In the genomic region with DNA sequence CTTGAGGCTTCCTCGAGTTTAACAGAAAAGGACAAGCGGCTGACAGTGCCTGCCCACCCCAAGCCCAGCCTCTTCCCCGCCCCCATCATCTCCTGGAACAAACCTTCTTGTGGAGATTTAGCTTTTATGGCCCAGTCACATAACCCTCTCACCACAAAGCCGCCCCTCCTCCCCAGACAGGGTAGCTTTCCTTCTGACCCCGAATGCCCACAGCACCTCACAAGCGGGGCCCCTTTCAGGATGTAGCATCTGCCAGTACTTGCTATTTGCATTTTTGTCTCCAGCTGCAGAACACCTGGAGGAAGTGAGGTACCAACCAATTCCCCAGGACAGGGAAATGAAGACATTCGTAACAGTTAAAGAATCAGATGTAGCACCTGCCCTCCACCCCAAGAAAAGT, we compare ENCODE assay signal across 13 mouse cellular contexts.
DNase-seq lines count a peak whose midpoint lies in the region; ATAC-seq and TF ChIP-seq lines count a peak whose summit lies in the region.
"Had no signal": no experiment of that assay in that cellular context is flagged by ENCODE, and none has a peak within 500 bp of the region (broad histone marks: within the 10 kb centered on the region; RNA-seq: fewer than 3 reads in every experiment).

No protein-coding gene starts in this region.

- peak; percentile 15 for TF ChIP-seq RAD21 in CH12.LX (IDR thresholded peaks at IDR 0.05; ENCODE audit: low read depth, low read length)

- TF ChIP-seq POLR2A in CH12.LX (IDR thresholded peaks at IDR 0.05; ENCODE audit: low read depth, low read length), result peak; percentile 64; the same call in 1 of the 2 replicates

- in situ Hi-C loops in CH12.LX (cut with MboI; ENCODE audit: low pct_ligation_motif_present, low pct_unique_long_range_greater_than_20kb, low sequenced_read_pairs), result loop anchor here (5.0 kb wide), 2 partner anchors 35 to 85 kb away; partner anchors contain the start of gene Atl2

- no peaks in the 10 kb centered on the region for H3K9me3 ChIP-seq in hindbrain, embryonic 10.5 days
- H3K9me3 ChIP-seq in hindbrain, embryonic 16.5 days (ENCODE audit: control insufficient read depth, low read length), result no peaks in the 10 kb centered on the region
- peaks cover 20% of the 10 kb centered on the region for H3K9me3 ChIP-seq in CH12.LX (replicated peaks; ENCODE audit: low read length)
- H3K9me3 ChIP-seq: stomach, embryonic 15.5 days had no signal

- TF ChIP-seq EP300 in CH12.LX (IDR thresholded peaks at IDR 0.05; ENCODE audit: low read length), result peak; percentile 97

- H3K9ac ChIP-seq in hindbrain, embryonic 16.5 days (ENCODE audit: low read depth, low read length), result no peak overlapping the region
- H3K9ac ChIP-seq in CH12.LX (ENCODE audit: insufficient read depth, low read depth), result peak overlapping the region; percentile 49
- H3K9ac ChIP-seq: stomach, embryonic 15.5 days had no signal

- no peak for DNase-seq in hindbrain, embryonic 10.5 days (ENCODE audit: low spot score)
- DNase-seq in CH12.LX (ENCODE audit: extremely low read depth), result peak; percentile 94
- DNase-seq in splenic B cell, adult 2 months (ENCODE audit: low read depth, low spot score), result peak; percentile 65
- no peak for DNase-seq in ovary, adult 18-20 months (ENCODE audit: low spot score)
- DNase-seq in right cerebral cortex, postnatal 14 days, result no peak
- no peak for DNase-seq in heart, postnatal 36 days
- DNase-seq: adrenal gland, postnatal 10 days; cerebellum, adult 9-10 months; kidney, adult 2 months; lung, postnatal 36 days had no signal

- H3K36me3 ChIP-seq in hindbrain, embryonic 10.5 days, result no peaks in the 10 kb centered on the region
- no peaks in the 10 kb centered on the region for H3K36me3 ChIP-seq in hindbrain, embryonic 16.5 days (ENCODE audit: control insufficient read depth, insufficient read depth, low read length)
- H3K36me3 ChIP-seq in CH12.LX (replicated peaks in 1 of 2; ENCODE audit: control insufficient read depth in 1 of 2, insufficient read depth in 1 of 2, low read length in 1 of 2), result no peaks in the 10 kb centered on the region
- H3K36me3 ChIP-seq in splenic B cell, adult 2 months (ENCODE audit: control insufficient read depth, insufficient read depth, low read length, poor library complexity, severe bottlenecking), result no peaks in the 10 kb centered on the region
- H3K36me3 ChIP-seq: stomach, embryonic 15.5 days had no signal

- dilution Hi-C loops in CH12.LX (cut with MboI; ENCODE audit: extremely low pct_ligation_motif_present, extremely low pct_unique_long_range_greater_than_20kb, low sequenced_read_pairs), result no loop called here

- no peak for ATAC-seq in hindbrain, embryonic 16.5 days
- peak; percentile 36 to 50; a peak in 2 of 4 replicates for ATAC-seq in hematopoietic stem cell, adult 5-6 weeks (replicated peaks in 1 of 2; ENCODE audit: insufficient read depth in 1 of 2, low FRiP score in 2 of 2, low TSS enrichment in 1 of 2, low read depth in 1 of 2, poor library complexity in 2 of 2, severe bottlenecking in 2 of 2)

- H3K4me3 ChIP-seq in hindbrain, embryonic 10.5 days, result no peak overlapping the region
- no peak overlapping the region for H3K4me3 ChIP-seq in hindbrain, embryonic 16.5 days (ENCODE audit: low read length)
- peak overlapping the region; percentile 24 to 51 (median 36) for H3K4me3 ChIP-seq in CH12.LX (replicated peaks in 1 of 3; ENCODE audit: low read depth in 2 of 3, low read length in 2 of 3, poor library complexity in 1 of 3)
- H3K4me3 ChIP-seq: stomach, embryonic 15.5 days had no signal

- no peak for TF ChIP-seq CTCF in CH12.LX (conservative IDR thresholded peaks at IDR 0.05 in 1 of 2, IDR thresholded peaks at IDR 0.05 in 1 of 2; ENCODE audit: low read depth in 2 of 2, low read length in 2 of 2)

- H3K27ac ChIP-seq in hindbrain, embryonic 10.5 days, result peak overlapping the region; percentile 57
- H3K27ac ChIP-seq in hindbrain, embryonic 16.5 days (ENCODE audit: low read depth, low read length), result no peak overlapping the region
- H3K27ac ChIP-seq in CH12.LX (ENCODE audit: insufficient read depth, low read depth), result peak overlapping the region; percentile 95
- H3K27ac ChIP-seq: stomach, embryonic 15.5 days had no signal

- WGBS in hindbrain, embryonic 10.5 days, result 32% methylated on average over 7 of the region's 7 CpGs
- WGBS in hindbrain, embryonic 16.5 days, result 36% methylated on average over 7 of the region's 7 CpGs

- H3K4me1 ChIP-seq in hindbrain, embryonic 10.5 days (replicated peaks), result peaks cover 25% of the 10 kb centered on the region
- H3K4me1 ChIP-seq in hindbrain, embryonic 16.5 days (ENCODE audit: control insufficient read depth, insufficient read depth, low read depth, low read length), result no peaks in the 10 kb centered on the region
- H3K4me1 ChIP-seq in CH12.LX (ENCODE audit: control insufficient read depth in 1 of 2, insufficient read depth in 2 of 2), result peaks cover 8 to 44% of the 10 kb centered on the region in 2 experiments

- 0 out of 2 replicates have a peak, but pooled peaks cover 4% of the 10 kb centered on the region for H3K27me3 ChIP-seq in hindbrain, embryonic 10.5 days (ENCODE audit: insufficient read depth, poor library complexity, severe bottlenecking)
- H3K27me3 ChIP-seq in hindbrain, embryonic 16.5 days (replicated peaks; ENCODE audit: control insufficient read depth, insufficient read depth, low read length), result no peaks in the 10 kb centered on the region
- H3K27me3 ChIP-seq in CH12.LX (replicated peaks), result no peaks in the 10 kb centered on the region
- no peaks in the 10 kb centered on the region for H3K27me3 ChIP-seq in splenic B cell, adult 2 months (ENCODE audit: control insufficient read depth, insufficient read depth, low read length, poor library complexity, severe bottlenecking)
- H3K27me3 ChIP-seq: stomach, embryonic 15.5 days had no signal

- no peak overlapping the region for H3K4me2 ChIP-seq in hindbrain, embryonic 16.5 days (ENCODE audit: low read length)
- peak overlapping the region; percentile 26 for H3K4me2 ChIP-seq in CH12.LX (ENCODE audit: insufficient read depth, low read depth, poor library complexity, severe bottlenecking)
- H3K4me2 ChIP-seq: stomach, embryonic 15.5 days had no signal

- no peaks in the 10 kb centered on the region for H3K79me2 ChIP-seq in CH12.LX (replicated peaks; ENCODE audit: control insufficient read depth, extremely low read depth, insufficient read depth, poor library complexity, severe bottlenecking)

- intact Hi-C loops in heart, postnatal 36 days (cut with DNase I), result no loop called here

TF ChIP-seq in CH12.LX, 34 proteins besides CTCF, POLR2A, EP300 and RAD21 (continues in another document):
- TF ChIP-seq JUND (conservative IDR thresholded peaks at IDR 0.05; ENCODE audit: low read depth, low read length) (no peak), USF2 (conservative IDR thresholded peaks at IDR 0.05; ENCODE audit: low read depth, low read length) (no peak), E2F4 (IDR thresholded peaks at IDR 0.05; ENCODE audit: insufficient replicate concordance, low read depth, low read length) (no peak), JUN (IDR thresholded peaks at IDR 0.05; ENCODE audit: insufficient read depth, low read depth, low read length) (no peak), PAX5 (IDR thresholded peaks at IDR 0.05; ENCODE audit: low read length) (no peak), MXI1 (IDR thresholded peaks at IDR 0.05; ENCODE audit: low read depth, low read length) (no peak), MAFK (IDR thresholded peaks at IDR 0.05; ENCODE audit: insufficient replicate concordance, low read length) (peak; percentile 60; the same call in 1 of the 2 replicates), RCOR1 (conservative IDR thresholded peaks at IDR 0.05; ENCODE audit: low read depth, low read length) (0 out of 2 replicates have a peak, but pooled peaks have one; percentile 65), SIN3A (IDR thresholded peaks at IDR 0.05; ENCODE audit: low read length) (peak; percentile 21; the same call in 1 of the 2 replicates), HCFC1 (IDR thresholded peaks at IDR 0.05; ENCODE audit: low read depth, low read length) (no peak; the same call in 1 of the 2 replicates), SMC3 (IDR thresholded peaks at IDR 0.05; ENCODE audit: low read depth, low read length) (peak; percentile 39), ZMIZ1 (IDR thresholded peaks at IDR 0.05; ENCODE audit: low read depth, low read length) (no peak), POLR2AphosphoS2 (IDR thresholded peaks at IDR 0.05; ENCODE audit: low read depth, low read length) (no peak), TCF12 (IDR thresholded peaks at IDR 0.05; ENCODE audit: low read depth, low read length) (peak; percentile 100), TBP (conservative IDR thresholded peaks at IDR 0.05; ENCODE audit: low read depth, low read length) (0 out of 2 replicates have a peak, but pooled peaks have one; percentile 59), MYC (IDR thresholded peaks at IDR 0.05; ENCODE audit: low read depth, low read length) (no peak; the same call in 1 of the 2 replicates), CHD1 (IDR thresholded peaks at IDR 0.05; ENCODE audit: low read depth, low read length) (no peak), KAT2A (IDR thresholded peaks at IDR 0.05; ENCODE audit: insufficient replicate concordance, low read length) (no peak), ZNF384 (IDR thresholded peaks at IDR 0.05; ENCODE audit: low read depth, low read length) (no peak), IRF4 (IDR thresholded peaks at IDR 0.05; ENCODE audit: low read depth, low read length) (peak; percentile 86), CHD2 (IDR thresholded peaks at IDR 0.05; ENCODE audit: low read length) (peak; percentile 94), MAX (IDR thresholded peaks at IDR 0.05; ENCODE audit: low read length) (no peak), ZC3H11A (IDR thresholded peaks at IDR 0.05; ENCODE audit: low read depth, low read length) (no peak), ZKSCAN1 (IDR thresholded peaks at IDR 0.05; ENCODE audit: borderline replicate concordance, low read depth, low read length) (no peak), ELF1 (IDR thresholded peaks at IDR 0.05; ENCODE audit: low read depth, low read length) (peak; percentile 58), NRF1 (IDR thresholded peaks at IDR 0.05; ENCODE audit: low read depth, low read length) (no peak), MEF2A (IDR thresholded peaks at IDR 0.05; ENCODE audit: borderline replicate concordance, low read depth, low read length) (peak; percentile 86), BHLHE40 (IDR thresholded peaks at IDR 0.05; ENCODE audit: low read depth, low read length) (peak; percentile 85), GABPA (IDR thresholded peaks at IDR 0.05; ENCODE audit: insufficient replicate concordance, low read depth, low read length) (no peak), NELFE (IDR thresholded peaks at IDR 0.05; ENCODE audit: low read depth, low read length) (no peak), MAZ (IDR thresholded peaks at IDR 0.05; ENCODE audit: low read depth, low read length) (peak; percentile 65), ETS1 (conservative IDR thresholded peaks at IDR 0.05; ENCODE audit: low read depth, low read length) (peak; percentile 98), USF1 (IDR thresholded peaks at IDR 0.05; ENCODE audit: low read depth, low read length) (no peak)

Comparison
In these comparisons a context has a peak if more than half of its experiments do, and no peak if none do; other contexts are left out.
1. DNase-seq: peak in CH12.LX (single experiment) and splenic B cell, adult 2 months (single experiment); none in hindbrain, embryonic 10.5 days (single experiment), ovary, adult 18-20 months (single experiment), right cerebral cortex, postnatal 14 days (single experiment) and heart, postnatal 36 days (0 of 2).
2. H3K4me3 ChIP-seq: peak in CH12.LX (3 of 3); none in hindbrain, embryonic 10.5 days (single experiment) and hindbrain, embryonic 16.5 days (single experiment).